Mouse (Mus musculus) MN1 (cell line): ENCODE results near the gene Gata3.

ENCODE experiments used
- DNase-seq: peaks from one replicate; pipeline ENCODE4 v3.0.0-alpha.2; 2016; ENCODE audit warnings: low spot score

Gene Gata3

GRCm38 (mm10) chr2:9886031-9886430 lies 3.8 kb downstream of the Gata3 start:
- DNase-seq: no peak

GRCm38 (mm10) chr2:9885217-9885770 lies 4.5 kb downstream of the Gata3 start:
- no peak for DNase-seq

- no peak for DNase-seq
These were observed 5.2 kb downstream of the Gata3 start for GRCm38 (mm10) chr2:9884533-9885216.

- no peak for DNase-seq
These were observed 5.9 kb downstream of the Gata3 start for GRCm38 (mm10) chr2:9883803-9884532.

- peak; percentile 36 for DNase-seq
These were observed 6.7 kb downstream of the Gata3 start for GRCm38 (mm10) chr2:9882926-9883802.

- DNase-seq: peak; percentile 63
These were observed 7.4 kb downstream of the Gata3 start for GRCm38 (mm10) chr2:9882371-9882925.

- peak; percentile 72 for DNase-seq
These were observed 8.2 kb downstream of the Gata3 start for GRCm38 (mm10) chr2:9881611-9882023.

- DNase-seq: peak; percentile 52
These were observed 8.7 kb downstream of the Gata3 start, which contains the start of gene 4930412O13Rik for GRCm38 (mm10) chr2:9881051-9881591. 4930412O13Rik (plus strand) TSS chr2:9881252.

GRCm38 (mm10) chr2:9880271-9880670 lies 9.6 kb downstream of the Gata3 start:
- peak; percentile 36 for DNase-seq

GRCm38 (mm10) chr2:9879493-9879892 lies 10.3 kb downstream of the Gata3 start:
- peak; percentile 93 for DNase-seq

GRCm38 (mm10) chr2:9879092-9879491 lies 10.7 kb downstream of the Gata3 start:
- peak; percentile 49 for DNase-seq

- DNase-seq: peak; percentile 58
These were observed 11.2 kb downstream of the Gata3 start for GRCm38 (mm10) chr2:9878564-9879081.

GRCm38 (mm10) chr2:9877966-9878563 lies 11.8 kb downstream of the Gata3 start:
- DNase-seq: no peak

- no peak for DNase-seq
These were observed 12.5 kb downstream of the Gata3 start for GRCm38 (mm10) chr2:9877326-9877690.

GRCm38 (mm10) chr2:9876621-9877325 lies 13.1 kb downstream of the Gata3 start:
- DNase-seq: no peak

GRCm38 (mm10) chr2:9875676-9876357 lies 14.0 kb downstream of the Gata3 start:
- no peak for DNase-seq

- DNase-seq: no peak
These were observed 14.6 kb downstream of the Gata3 start for GRCm38 (mm10) chr2:9875220-9875619.

- no peak for DNase-seq
These were observed 15.2 kb downstream of the Gata3 start for GRCm38 (mm10) chr2:9874467-9875219.

GRCm38 (mm10) chr2:9873757-9874156 lies 16.1 kb downstream of the Gata3 start:
- no peak for DNase-seq
